Mouse (Mus musculus): ENCODE measurements around the gene Rrh.
A peak's percentile ranks its signal among the peaks of the same experiment; 100 is the strongest.

The Rrh gene

GRCm38 (mm10) chr3:129822206-129822775, at the start of gene Rrh:
Rrh (minus strand) TSS chr3:129822587.
- DNase-seq (ENCODE audit: low spot score) = no peak

GRCm38 (mm10) chr3:129863698-129864097, 41.3 kb upstream of the Rrh start:
- peak; percentile 23 for DNase-seq (ENCODE audit: low spot score)

- no peak for DNase-seq (ENCODE audit: low spot score)
These were observed 40.2 kb upstream of the Rrh start for GRCm38 (mm10) chr3:129862592-129862991.

- DNase-seq (ENCODE audit: low spot score) = no peak
These were observed 24.5 kb upstream of the Rrh start for GRCm38 (mm10) chr3:129846846-129847245.

GRCm38 (mm10) chr3:129845868-129846267, 23.5 kb upstream of the Rrh start:
- no peak for DNase-seq (ENCODE audit: low spot score)

- no peak for DNase-seq (ENCODE audit: low spot score)
These were observed 15.6 kb upstream of the Rrh start for GRCm38 (mm10) chr3:129838017-129838416.

GRCm38 (mm10) chr3:129836965-129837364, 14.6 kb upstream of the Rrh start:
- DNase-seq (ENCODE audit: low spot score) = no peak

GRCm38 (mm10) chr3:129836051-129836697, 13.8 kb upstream of the Rrh start:
- DNase-seq (ENCODE audit: low spot score) = no peak

- no peak for DNase-seq (ENCODE audit: low spot score)
These were observed 13.1 kb upstream of the Rrh start, which contains the start of gene Cfi for GRCm38 (mm10) chr3:129835388-129835934. Cfi (plus strand) TSS chr3:129835884.

- DNase-seq (ENCODE audit: low spot score) = peak; percentile 85
These were observed 8.7 kb upstream of the Rrh start, which contains the start of gene Gar1 for GRCm38 (mm10) chr3:129831035-129831568. Gar1 (minus strand) TSS chr3:129831396.

GRCm38 (mm10) chr3:129830626-129831025, 8.2 kb upstream of the Rrh start:
- no peak for DNase-seq (ENCODE audit: low spot score)

GRCm38 (mm10) chr3:129827691-129828090, 5.3 kb upstream of the Rrh start:
- no peak for DNase-seq (ENCODE audit: low spot score)

GRCm38 (mm10) chr3:129826691-129827090, 4.3 kb upstream of the Rrh start:
- no peak for DNase-seq (ENCODE audit: low spot score)

GRCm38 (mm10) chr3:129824891-129825290, 2.5 kb upstream of the Rrh start:
- DNase-seq (ENCODE audit: low spot score) = no peak

- no peak for DNase-seq (ENCODE audit: low spot score)
These were observed 1.8 kb upstream of the Rrh start for GRCm38 (mm10) chr3:129824146-129824545.

- no peak for DNase-seq (ENCODE audit: low spot score)
These were observed 906 bp upstream of the Rrh start for GRCm38 (mm10) chr3:129823293-129823692.

- no peak for DNase-seq (ENCODE audit: low spot score)
These were observed 651 bp downstream of the Rrh start for GRCm38 (mm10) chr3:129821736-129822135.

GRCm38 (mm10) chr3:129820847-129821246, 1.5 kb downstream of the Rrh start:
- no peak for DNase-seq (ENCODE audit: low spot score)

GRCm38 (mm10) chr3:129803765-129804164, 18.6 kb downstream of the Rrh start, which contains the start of gene Lrit3:
Lrit3 (minus strand) TSS chr3:129804030.
- no peak for DNase-seq (ENCODE audit: low spot score)

- no peak for DNase-seq (ENCODE audit: low spot score)
These were observed 23.4 kb downstream of the Rrh start for GRCm38 (mm10) chr3:129799011-129799410.

- no peak for DNase-seq (ENCODE audit: low spot score)
These were observed 23.8 kb downstream of the Rrh start for GRCm38 (mm10) chr3:129798551-129798950.

GRCm38 (mm10) chr3:129797341-129797740, 25.0 kb downstream of the Rrh start:
- DNase-seq (ENCODE audit: low spot score) = no peak

- DNase-seq (ENCODE audit: low spot score) = no peak
These were observed 28.6 kb downstream of the Rrh start for GRCm38 (mm10) chr3:129793801-129794200.
